Mouse (Mus musculus) thymus, adult 2 months (tissue): ENCODE measurements around the gene Wdcp.

Experiments used
- CTCF ChIP-seq: fragments of 200-500 bp; IDR thresholded peaks from 2 replicates; pipeline ENCODE4 v1.5.1; 2012; ENCODE audit warnings: mild to moderate bottlenecking, control low read depth, low read length, moderate library complexity, borderline replicate concordance; ENCODE audit not compliant: control insufficient read depth, poor library complexity, insufficient read depth; ENCODE audit errors: extremely low read depth
- POLR2A ChIP-seq: fragments of 200-500 bp; IDR thresholded peaks from 2 replicates; pipeline ENCODE4 v1.6.1; 2012; ENCODE audit warnings: mild to moderate bottlenecking, low read length, control low read depth, moderate library complexity; ENCODE audit not compliant: control insufficient read depth, poor library complexity, insufficient read depth; ENCODE audit errors: extremely low read depth

- TF ChIP-seq POLR2A (no peak), CTCF (no peak)
Observed at GRCm38 (mm10) chr12:4878296-4878783, 35.2 kb downstream of the Wdcp start.
